Mouse (Mus musculus): ENCODE measurements at regions not wholly inside any gene's neighbourhood (a gene's known extent, or its start where the extent isn't known, plus 50 kb on each side); places are given as distances from the start of the nearest gene placed in this dataset.

DNA sequence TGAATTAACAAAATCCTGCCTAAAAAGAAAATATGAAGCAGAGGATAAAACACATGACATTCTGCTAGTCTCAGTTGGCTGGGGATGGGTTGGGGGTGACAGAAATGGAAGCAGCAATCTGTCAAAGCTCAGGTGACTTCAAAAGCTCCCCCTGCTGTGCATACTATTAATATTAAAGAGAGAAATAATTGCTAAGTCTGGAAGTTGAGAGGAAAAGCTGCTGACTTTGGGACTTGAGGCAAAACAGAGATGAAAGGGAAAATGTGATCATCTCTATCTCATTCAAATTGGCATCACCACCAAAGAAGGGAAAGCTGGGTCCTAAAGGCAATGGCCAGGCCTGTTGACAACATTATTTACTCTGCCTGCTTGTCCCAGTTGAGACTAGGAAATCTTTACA is 90.8 kb downstream of the Rpe65 start:
- DNase-seq (ENCODE audit: low spot score): no peak

DNA sequence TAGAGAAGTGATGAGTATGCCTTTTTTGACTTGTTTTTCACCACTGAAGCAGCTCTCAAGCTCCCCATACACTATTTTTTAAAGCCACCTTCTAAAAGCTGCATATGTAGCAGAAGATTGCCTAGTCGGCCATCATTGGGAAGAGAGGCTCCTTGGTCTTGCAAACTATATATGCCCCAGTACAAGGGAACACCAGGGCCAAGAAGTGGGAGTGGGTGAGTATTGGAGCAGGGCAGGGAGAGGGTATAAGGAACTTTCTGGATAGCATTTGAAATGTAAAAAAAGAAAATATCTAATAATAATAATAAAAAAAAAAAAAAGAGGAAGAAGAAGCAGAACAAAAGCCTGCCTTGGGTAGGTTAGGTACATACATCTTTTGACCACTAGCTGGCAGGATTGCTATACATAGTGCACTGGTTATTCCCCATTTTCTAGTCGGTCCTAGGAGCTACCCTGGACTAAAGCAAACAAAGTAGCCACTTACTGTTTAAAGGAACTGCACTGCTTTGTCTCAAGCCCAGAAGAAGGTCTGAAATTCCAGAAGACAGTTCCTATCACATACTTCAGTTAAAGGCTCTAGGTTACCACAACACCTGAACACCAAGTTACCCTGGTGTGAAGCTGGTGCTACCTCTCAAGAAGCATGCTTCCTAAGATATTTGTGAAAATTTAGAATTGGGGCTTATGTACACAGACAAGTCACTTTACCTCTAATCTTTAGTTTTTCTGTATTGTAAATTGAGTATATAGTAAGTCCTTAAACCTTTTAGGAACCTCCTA is 114.9 kb upstream of the Wls start:
- DNase-seq (ENCODE audit: low spot score): peak; percentile 65

DNA sequence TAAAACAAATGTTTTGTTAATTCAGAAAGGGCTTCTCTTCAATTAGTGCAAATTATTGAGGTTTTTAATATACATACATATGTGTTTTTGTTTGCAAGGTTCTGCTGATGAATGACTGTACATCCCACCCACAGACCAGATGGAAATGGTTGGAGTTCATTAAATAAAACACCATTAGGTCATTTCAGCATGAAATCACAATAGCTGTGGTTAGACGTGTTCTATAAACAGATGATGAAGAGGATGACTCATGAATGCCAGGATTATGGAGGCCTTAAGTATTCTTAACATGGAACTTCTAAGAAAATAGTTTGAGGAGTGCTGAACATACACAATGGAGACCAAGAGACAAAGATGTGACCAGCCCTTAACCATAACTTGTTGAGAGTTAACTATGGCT is 107.3 kb upstream of the Wls start:
- DNase-seq (ENCODE audit: low spot score): no peak

DNA sequence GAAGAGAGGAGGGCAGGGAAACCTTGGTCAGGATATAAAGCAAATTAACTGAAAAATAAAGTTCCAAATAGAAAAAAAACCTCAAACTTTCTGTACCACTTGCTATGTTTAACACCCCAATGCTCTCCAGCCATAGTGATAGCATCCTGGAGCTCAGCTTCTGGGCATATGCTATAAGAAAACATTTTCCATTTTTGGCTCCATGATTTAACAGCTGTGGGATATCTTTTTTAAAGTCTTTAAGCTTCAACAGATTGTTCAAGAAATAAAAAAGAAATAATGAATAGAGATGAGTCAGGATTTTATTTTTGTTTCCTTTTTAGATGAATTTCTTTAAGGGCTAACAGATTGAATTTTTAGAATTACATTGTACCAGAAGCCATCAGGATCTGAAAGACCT is 106.3 kb upstream of the Wls start:
- DNase-seq (ENCODE audit: low spot score): no peak

DNA sequence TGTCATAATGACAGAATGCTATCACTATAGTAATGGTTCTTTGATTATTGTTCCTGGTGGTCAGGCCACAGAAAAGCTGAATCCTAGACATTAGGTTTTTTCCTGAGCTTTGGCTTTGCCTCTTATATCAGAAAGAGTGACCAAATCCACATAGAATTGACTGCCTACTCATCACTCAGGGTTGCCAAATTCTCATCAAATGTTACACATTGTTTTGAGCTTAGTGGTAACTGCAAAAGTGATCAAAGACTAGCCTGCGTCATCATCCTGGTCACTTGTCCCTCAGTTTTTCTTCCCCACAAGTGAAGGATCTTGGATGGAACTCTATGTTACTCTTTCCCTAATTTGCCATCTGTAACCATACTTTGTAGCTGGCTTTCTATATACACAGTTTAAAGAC is 104.9 kb upstream of the Wls start:
- DNase-seq (ENCODE audit: low spot score): no peak

DNA sequence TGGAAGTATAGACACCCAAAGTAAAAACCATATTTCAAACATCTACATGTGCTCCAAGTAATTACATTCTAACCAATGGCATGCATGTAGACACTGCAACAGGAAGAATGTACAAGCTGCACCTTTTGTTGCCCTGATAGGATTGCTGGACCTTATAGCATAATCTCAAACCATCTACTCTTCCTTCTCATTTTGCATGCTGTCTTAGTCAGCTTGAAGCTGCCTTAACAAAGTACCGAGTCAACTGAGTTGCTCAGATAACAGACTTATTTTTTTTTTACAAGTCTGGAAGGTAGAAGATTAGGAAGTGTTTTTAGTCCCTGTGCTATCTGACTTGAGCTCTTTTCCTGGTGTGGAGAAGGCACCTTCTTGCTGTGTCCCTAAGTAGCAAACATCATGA is 103.4 kb upstream of the Wls start:
- no peak for DNase-seq (ENCODE audit: low spot score)

DNA sequence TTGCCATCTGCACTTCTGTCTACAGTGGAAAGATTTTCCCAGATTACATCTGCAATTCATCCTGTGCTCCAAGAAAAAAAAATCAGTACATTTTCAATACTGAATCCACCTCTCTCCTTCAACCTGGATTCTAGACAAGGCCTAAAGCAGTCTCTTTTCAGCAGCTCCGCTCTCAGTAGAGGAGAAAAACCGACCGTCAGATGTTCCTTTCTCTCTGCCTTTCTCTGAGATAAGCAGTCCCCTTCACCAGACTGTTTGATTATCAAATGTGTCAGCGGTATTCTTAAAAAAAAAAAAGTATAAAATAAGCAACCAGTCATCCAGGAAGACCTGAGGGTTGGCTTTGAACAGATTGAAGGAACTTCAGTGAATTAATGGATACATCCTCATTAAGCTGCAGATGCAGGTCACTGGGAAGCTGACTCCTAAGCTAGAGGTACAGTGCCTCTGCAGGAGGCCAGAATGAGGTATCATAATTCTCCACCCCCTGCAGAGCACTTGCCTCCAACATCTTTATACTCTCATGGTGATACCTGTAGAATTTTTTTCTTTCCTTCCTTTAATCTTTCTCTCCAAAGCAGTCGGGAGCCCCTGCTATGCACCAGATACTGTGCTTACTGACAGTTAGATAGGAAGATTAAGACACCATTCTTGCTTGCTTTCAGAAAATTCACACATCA is 98.7 kb upstream of the Wls start:
- no peak for DNase-seq (ENCODE audit: low spot score)

DNA sequence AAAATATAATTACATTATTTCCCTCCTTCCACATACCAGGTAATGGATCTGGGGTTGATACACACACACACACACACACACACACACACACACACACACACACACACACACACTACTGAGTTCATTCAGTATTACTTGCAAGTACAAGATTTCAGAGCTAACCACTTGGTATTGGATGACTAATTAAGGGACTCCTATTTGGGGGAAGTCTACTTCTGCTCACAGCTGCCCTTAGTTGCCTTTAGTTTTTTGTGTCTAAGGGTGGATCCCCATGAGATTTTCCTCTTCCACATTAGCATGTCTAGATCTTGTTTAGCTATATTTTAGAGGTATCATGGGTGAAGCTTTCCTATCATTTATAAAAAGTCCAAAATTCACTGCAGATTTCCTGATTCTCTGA is 97.7 kb upstream of the Wls start:
- DNase-seq (ENCODE audit: low spot score): no peak

DNA sequence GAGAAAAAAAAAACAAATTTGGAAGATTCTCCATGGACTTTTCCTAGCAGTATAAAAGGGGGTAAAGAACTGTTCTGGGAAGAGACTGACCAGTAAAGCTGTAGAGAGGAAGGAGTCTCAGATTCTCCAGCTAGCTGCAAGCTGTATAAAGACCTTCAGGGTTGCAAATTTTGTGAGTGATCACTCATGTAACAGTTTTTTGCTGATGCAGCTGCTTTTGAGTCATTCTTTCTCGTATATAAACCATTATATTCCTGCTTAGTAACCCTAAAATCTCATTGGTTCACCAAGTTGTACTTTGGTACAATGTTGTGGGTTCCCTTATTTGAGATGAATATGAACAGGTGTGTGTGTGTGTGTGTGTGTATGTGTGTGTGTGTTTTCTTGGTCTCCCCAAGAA is 79.7 kb upstream of the Wls start:
- DNase-seq (ENCODE audit: low spot score): no peak

DNA sequence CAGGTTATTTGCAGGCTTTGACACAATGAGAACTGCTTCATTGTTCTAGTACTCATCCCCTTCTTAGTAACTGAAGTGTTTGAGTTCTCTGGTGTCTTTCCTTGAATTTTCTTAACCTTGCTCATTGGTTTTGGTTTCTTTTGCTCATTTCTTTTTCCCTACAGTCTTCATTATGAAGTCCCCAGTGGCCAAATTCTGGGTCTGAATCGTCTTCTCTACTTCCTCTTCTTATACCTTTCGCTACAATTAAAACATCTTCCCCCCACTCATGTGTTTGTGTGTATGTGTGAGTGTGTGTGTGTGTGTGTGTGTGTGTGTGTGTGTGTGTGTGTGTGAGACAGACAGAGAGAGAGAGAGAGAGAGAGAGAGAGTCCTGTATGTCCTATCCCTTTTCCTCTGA is 79.2 kb upstream of the Wls start:
- DNase-seq (ENCODE audit: low spot score): no peak

DNA sequence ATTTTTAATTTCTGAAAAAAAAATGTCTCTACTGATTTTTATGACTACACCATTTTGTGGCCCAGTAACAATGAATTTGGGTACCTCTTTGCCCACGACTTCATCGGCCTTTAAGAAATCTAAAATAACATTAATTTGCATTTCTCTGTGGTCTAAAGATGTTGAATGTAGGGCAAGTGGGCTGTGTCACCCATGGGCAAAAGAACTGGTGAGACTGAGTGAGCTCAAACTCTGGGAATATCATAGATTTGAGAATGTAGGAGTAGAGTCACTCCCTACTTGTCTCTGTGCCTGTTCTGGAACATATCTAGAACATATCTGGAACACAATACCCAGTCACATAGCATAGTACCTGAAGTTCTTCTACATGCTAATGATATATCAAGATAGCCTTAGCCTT is 78.5 kb upstream of the Wls start:
- DNase-seq (ENCODE audit: low spot score): no peak

DNA sequence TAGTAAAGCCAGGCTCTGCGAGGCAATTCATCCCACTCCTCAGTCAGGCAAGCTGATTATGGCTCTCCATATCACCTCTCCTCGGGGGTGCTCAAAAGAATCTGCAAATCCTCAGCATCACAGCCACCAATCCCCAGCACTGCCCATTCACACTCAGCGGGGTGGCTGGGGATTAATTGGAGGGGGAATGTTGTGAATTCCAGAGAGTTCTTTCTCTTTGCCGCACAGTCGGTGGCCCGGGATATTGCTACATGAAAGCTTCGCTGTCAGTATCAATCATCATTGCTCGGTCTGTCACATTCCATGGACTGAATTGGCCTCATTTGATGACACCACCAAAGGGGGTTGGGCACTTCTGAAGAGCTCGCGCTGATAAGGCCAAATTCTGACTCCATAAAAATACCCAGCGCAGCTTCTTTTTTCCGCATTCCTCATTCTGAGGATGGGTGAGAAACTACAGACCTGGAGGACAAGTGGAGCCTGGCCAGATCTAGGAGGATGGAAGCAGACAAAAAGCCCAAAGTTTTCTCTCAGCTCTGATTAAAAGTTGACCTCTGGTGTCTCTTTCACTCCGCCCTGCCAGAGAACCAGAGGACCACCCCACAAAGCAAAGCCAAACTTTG is 57.1 kb upstream of the Wls start:
- DNase-seq (ENCODE audit: low spot score): peak; percentile 95

DNA sequence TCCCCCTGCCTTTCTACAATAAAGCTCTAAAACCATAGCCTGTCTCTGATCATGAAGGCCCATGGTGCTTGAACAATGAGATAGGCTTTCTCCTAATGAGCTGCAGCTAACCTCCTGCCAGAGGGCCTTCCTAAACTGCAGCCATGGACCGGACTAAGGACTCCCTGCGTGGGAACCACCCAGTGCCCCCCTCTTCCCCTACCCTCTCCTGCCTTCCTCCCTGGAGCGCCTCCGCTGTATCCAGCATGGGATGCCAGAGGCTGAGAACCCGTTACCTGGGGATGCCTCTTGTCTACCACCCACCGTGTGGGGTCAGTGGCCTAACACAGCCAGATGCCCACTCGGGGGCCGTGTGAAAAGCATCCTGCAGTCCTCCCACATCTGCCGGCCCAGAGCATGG is 51.7 kb upstream of the Wls start:
- DNase-seq (ENCODE audit: low spot score): no peak

Measured in retina, embryonic 14.5 days (tissue).